Mouse (Mus musculus): Measurements from ENCODE around the gene Tmem94. TPM values are rescaled to one million over a fixed set of nuclear protein-coding genes. Genes with fewer than 3 reads are reported as not detected.

Gene Tmem94
- total and polyA plus RNA-seq, 3 experiments: 6.4 to 27.4 (median 15.0) TPM

- TF ChIP-seq E2F4 (IDR thresholded peaks at IDR 0.05; ENCODE audit: insufficient replicate concordance, low read depth, low read length): 0 out of 2 replicates have a peak, but pooled peaks have one; percentile 44
- TF ChIP-seq PAX5 (IDR thresholded peaks at IDR 0.05; ENCODE audit: low read length): no peak
- TF ChIP-seq TBP (conservative IDR thresholded peaks at IDR 0.05; ENCODE audit: low read depth, low read length): no peak
- TF ChIP-seq SIN3A (IDR thresholded peaks at IDR 0.05; ENCODE audit: low read length): peak; percentile 99
- TF ChIP-seq ZKSCAN1 (IDR thresholded peaks at IDR 0.05; ENCODE audit: borderline replicate concordance, low read depth, low read length): no peak
- TF ChIP-seq MAZ (IDR thresholded peaks at IDR 0.05; ENCODE audit: low read depth, low read length): peak; percentile 94
- TF ChIP-seq MAFK (IDR thresholded peaks at IDR 0.05; ENCODE audit: insufficient replicate concordance, low read length): peak; percentile 58; the same call in 1 of the 2 replicates
- 0 out of 2 replicates have a peak, but pooled peaks have one; percentile 21 for TF ChIP-seq POLR2AphosphoS2 (IDR thresholded peaks at IDR 0.05; ENCODE audit: low read depth, low read length)
- peak; percentile 87 for TF ChIP-seq ELF1 (IDR thresholded peaks at IDR 0.05; ENCODE audit: low read depth, low read length)
- TF ChIP-seq POLR2A (IDR thresholded peaks at IDR 0.05; ENCODE audit: low read depth, low read length): peak; percentile 74
- TF ChIP-seq ZMIZ1 (IDR thresholded peaks at IDR 0.05; ENCODE audit: low read depth, low read length): no peak
- peak; percentile 80 for TF ChIP-seq ZC3H11A (IDR thresholded peaks at IDR 0.05; ENCODE audit: low read depth, low read length)
- no peak for TF ChIP-seq ETS1 (conservative IDR thresholded peaks at IDR 0.05; ENCODE audit: low read depth, low read length)
- no peak for TF ChIP-seq CHD1 (IDR thresholded peaks at IDR 0.05; ENCODE audit: low read depth, low read length)
These were observed 48.5 kb downstream of the Tmem94 start, which contains the start of gene Caskin2 (continued) for GRCm38 (mm10) chr11:115813507-115814296.

- Histone ChIP-seq H3K4me1 (ENCODE audit: control insufficient read depth in 1 of 2, insufficient read depth in 2 of 2) (peaks cover 13 to 44% of the 10 kb centered on the region in 2 experiments), H3K9ac (ENCODE audit: insufficient read depth, low read depth) (peak within 1 kb of the TSS; percentile 77), H3K27me3 (replicated peaks) (no peaks in the 10 kb centered on the region), H3K9me3 (replicated peaks; ENCODE audit: low read length) (no peaks in the 10 kb centered on the region), H3K4me3 (replicated peaks in 1 of 3; ENCODE audit: low read depth in 2 of 3, low read length in 2 of 3, poor library complexity in 1 of 3) (peak within 1 kb of the TSS; percentile 77 to 91 (median 81)), H3K27ac (ENCODE audit: insufficient read depth, low read depth) (peak within 1 kb of the TSS; percentile 15; the same call in 1 of the 2 replicates), H3K79me2 (replicated peaks; ENCODE audit: control insufficient read depth, extremely low read depth, insufficient read depth, poor library complexity, severe bottlenecking) (0 out of 2 replicates have a peak, but pooled peaks cover 5% of the 10 kb centered on the region), H3K4me2 (ENCODE audit: insufficient read depth, low read depth, poor library complexity, severe bottlenecking) (peak within 1 kb of the TSS; percentile 91), H3K36me3 (replicated peaks in 1 of 2; ENCODE audit: control insufficient read depth in 1 of 2, insufficient read depth in 1 of 2, low read length in 1 of 2) (peaks cover 19 to 59% of the 10 kb centered on the region in 2 experiments)
- in situ Hi-C loops (cut with MboI; ENCODE audit: low pct_ligation_motif_present, low pct_unique_long_range_greater_than_20kb, low sequenced_read_pairs) (loop anchor here (5.0 kb wide), 4 partner anchors 98 to 323 kb away; partner anchors contain the start of gene Nt5c), dilution Hi-C loops (cut with MboI; ENCODE audit: extremely low pct_ligation_motif_present, extremely low pct_unique_long_range_greater_than_20kb, low sequenced_read_pairs) (no loop called here)
- peak; percentile 82 for DNase-seq (ENCODE audit: extremely low read depth)
- no peak for TF ChIP-seq ZKSCAN1 (IDR thresholded peaks at IDR 0.05; ENCODE audit: borderline replicate concordance, low read depth, low read length)
- TF ChIP-seq MYC (IDR thresholded peaks at IDR 0.05; ENCODE audit: low read depth, low read length): peak; percentile 26; the same call in 1 of the 2 replicates
- TF ChIP-seq USF1 (IDR thresholded peaks at IDR 0.05; ENCODE audit: low read depth, low read length): peak; percentile 49; the same call in 1 of the 2 replicates
- TF ChIP-seq POLR2AphosphoS2 (IDR thresholded peaks at IDR 0.05; ENCODE audit: low read depth, low read length): peak; percentile 59; the same call in 1 of the 2 replicates
- TF ChIP-seq UBTF (IDR thresholded peaks at IDR 0.05; ENCODE audit: low read depth, low read length): peak; percentile 91; the same call in 1 of the 2 replicates
- peak; percentile 75 for TF ChIP-seq HCFC1 (IDR thresholded peaks at IDR 0.05; ENCODE audit: low read depth, low read length)
- TF ChIP-seq IRF4 (IDR thresholded peaks at IDR 0.05; ENCODE audit: low read depth, low read length): 0 out of 2 replicates have a peak, but pooled peaks have one; percentile 4
- peak; percentile 40; the same call in 1 of the 2 replicates for TF ChIP-seq CHD2 (IDR thresholded peaks at IDR 0.05; ENCODE audit: low read length)
- TF ChIP-seq BHLHE40 (IDR thresholded peaks at IDR 0.05; ENCODE audit: low read depth, low read length): peak; percentile 41; the same call in 1 of the 2 replicates
- TF ChIP-seq USF2 (conservative IDR thresholded peaks at IDR 0.05; ENCODE audit: low read depth, low read length): no peak; the same call in 1 of the 2 replicates
- TF ChIP-seq NELFE (IDR thresholded peaks at IDR 0.05; ENCODE audit: low read depth, low read length): peak; percentile 92
- peak; percentile 79; the same call in 1 of the 2 replicates for TF ChIP-seq SIN3A (IDR thresholded peaks at IDR 0.05; ENCODE audit: low read length)
- TF ChIP-seq MXI1 (IDR thresholded peaks at IDR 0.05; ENCODE audit: low read depth, low read length): peak; percentile 93
- TF ChIP-seq E2F4 (IDR thresholded peaks at IDR 0.05; ENCODE audit: insufficient replicate concordance, low read depth, low read length): no peak
- peak; percentile 82 for TF ChIP-seq TCF12 (IDR thresholded peaks at IDR 0.05; ENCODE audit: low read depth, low read length)
- TF ChIP-seq POLR2A (IDR thresholded peaks at IDR 0.05; ENCODE audit: low read depth, low read length): peak; percentile 96
- peak; percentile 35 for TF ChIP-seq MAX (IDR thresholded peaks at IDR 0.05; ENCODE audit: low read length)
- TF ChIP-seq KAT2A (IDR thresholded peaks at IDR 0.05; ENCODE audit: insufficient replicate concordance, low read length): 0 out of 2 replicates have a peak, but pooled peaks have one; percentile 7
- TF ChIP-seq ELF1 (IDR thresholded peaks at IDR 0.05; ENCODE audit: low read depth, low read length): peak; percentile 38; the same call in 1 of the 2 replicates
- TF ChIP-seq CHD1 (IDR thresholded peaks at IDR 0.05; ENCODE audit: low read depth, low read length): no peak
- TF ChIP-seq ZMIZ1 (IDR thresholded peaks at IDR 0.05; ENCODE audit: low read depth, low read length): 0 out of 2 replicates have a peak, but pooled peaks have one; percentile 29
- peak; percentile 90 for TF ChIP-seq NRF1 (IDR thresholded peaks at IDR 0.05; ENCODE audit: low read depth, low read length)
- TF ChIP-seq RCOR1 (conservative IDR thresholded peaks at IDR 0.05; ENCODE audit: low read depth, low read length): no peak
- peak; percentile 54 for TF ChIP-seq MEF2A (IDR thresholded peaks at IDR 0.05; ENCODE audit: borderline replicate concordance, low read depth, low read length)
These were observed 49.6 kb downstream of the Tmem94 start, which contains the start of gene Tsen54 for GRCm38 (mm10) chr11:115814605-115815450. Tsen54 (plus strand) TSS chr11:115814724.
